Mouse (Mus musculus) cerebellum, adult 2 months (tissue): Measurements from ENCODE around the gene Olfr1009. TPM values are rescaled to one million over a fixed set of nuclear protein-coding genes. Genes with fewer than 3 reads are reported as not detected.

Experiments used
- DNase-seq, 2 experiments: peaks; one replicate each; pipeline ENCODE4 v3.0.0; 2021
- H3K27ac ChIP-seq: fragments of 200-500 bp; 2 replicates; pipeline ENCODE4 v1.5.1; 2012; ENCODE audit warnings: low read length, control low read depth, inconsistent platforms; ENCODE audit not compliant: insufficient read depth
- H3K27me3 ChIP-seq: fragments of 200-500 bp; 2 replicates; pipeline ENCODE4 v1.6.1; 2012; ENCODE audit warnings: inconsistent platforms, mild to moderate bottlenecking, low read length, moderate library complexity; ENCODE audit not compliant: control insufficient read depth, insufficient read depth
- H3K4me1 ChIP-seq: fragments of 200-500 bp; 2 replicates; pipeline ENCODE4 v1.6.1; 2011; ENCODE audit warnings: low read length; ENCODE audit not compliant: control insufficient read depth, insufficient read depth
- H3K4me3 ChIP-seq: fragments of 200-500 bp; replicated peaks from 2 replicates; pipeline ENCODE3; 2011; ENCODE audit warnings: mild to moderate bottlenecking, low read depth, low read length, control low read depth; ENCODE audit not compliant: insufficient read depth
- CTCF ChIP-seq: fragments of 200-500 bp; IDR thresholded peaks from 2 replicates; pipeline ENCODE4 v1.5.1; 2011; ENCODE audit warnings: low read depth, mild to moderate bottlenecking, control low read depth, low read length, moderate library complexity, borderline replicate concordance; ENCODE audit not compliant: insufficient read depth
- POLR2A ChIP-seq: fragments of 200-500 bp; IDR thresholded peaks from 2 replicates; pipeline ENCODE4 v1.6.1; 2011; ENCODE audit warnings: low read length, control low read depth, borderline replicate concordance; ENCODE audit not compliant: insufficient read depth
- polyA plus RNA-seq: library from polyadenylated mRNA; depleted of rRNA; stranded (reverse); fragments of >200 nt; gene quantifications from 2 replicates; pipeline ENCODE4 v1.2.3, GENCODE M21; 2012; rRNA removed

Gene Olfr1009
- polyA plus RNA-seq, 1 experiment = not detected

GRCm38 (mm10) chr2:85766798-85767197, 51.6 kb downstream of the Olfr1009 start, which contains the start of gene Olfr1013:
Gene Olfr1013 (plus strand): TSS chr2:85767098.
- Histone ChIP-seq H3K27me3 (no peaks in the 10 kb centered on the region), H3K27ac (no peak within 1 kb of the TSS), H3K4me1 (no peaks in the 10 kb centered on the region), H3K4me3 (no peak within 1 kb of the TSS)
- DNase-seq = no peak
- no peak for TF ChIP-seq POLR2A
- no peak for TF ChIP-seq CTCF

GRCm38 (mm10) chr2:85772413-85772812, 57.2 kb downstream of the Olfr1009 start, which contains the start of gene Olfr1014:
Gene Olfr1014 (plus strand): TSS chr2:85772713.
- H3K27ac ChIP-seq = no peak within 1 kb of the TSS
- no peaks in the 10 kb centered on the region for H3K4me1 ChIP-seq
- no peak within 1 kb of the TSS for H3K4me3 ChIP-seq
- TF ChIP-seq CTCF (no peak), POLR2A (no peak)
- DNase-seq = no peak
- H3K27me3 ChIP-seq = no peaks in the 10 kb centered on the region

Other genes with a start within 250 kb of the Olfr1009 start
- gene 4833423E24Rik, start 196.4 kb upstream of the Olfr1009 start, polyA plus RNA-seq = 0.11 and 0.13 TPM in 2 replicates
- not detected in 2 replicates for gene Olfr996, start 136.2 kb upstream of the Olfr1009 start, polyA plus RNA-seq
- not detected in 2 replicates for gene Olfr998, start 126.5 kb upstream of the Olfr1009 start, polyA plus RNA-seq
- gene Olfr1000, start 103.5 kb upstream of the Olfr1009 start, polyA plus RNA-seq = not detected in 2 replicates
- not detected in 2 replicates for gene Olfr1002, start 64.7 kb upstream of the Olfr1009 start, polyA plus RNA-seq
- not detected in 2 replicates for gene Olfr154, start 51.0 kb upstream of the Olfr1009 start, polyA plus RNA-seq
- not detected in 2 replicates for gene Olfr1006, start 36.7 kb upstream of the Olfr1009 start, polyA plus RNA-seq
- not detected in 2 replicates for gene Olfr1008, start 26.0 kb upstream of the Olfr1009 start, polyA plus RNA-seq
- not detected in 2 replicates for gene Olfr1012, start 47.3 kb downstream of the Olfr1009 start, polyA plus RNA-seq
- not detected in 2 replicates for gene Olfr1013, start 51.7 kb downstream of the Olfr1009 start, polyA plus RNA-seq
- not detected in 2 replicates for gene Olfr1014, start 57.3 kb downstream of the Olfr1009 start, polyA plus RNA-seq
- not detected in 2 replicates for gene Olfr1015, start 66.6 kb downstream of the Olfr1009 start, polyA plus RNA-seq
- not detected in 2 replicates for gene Olfr1016, start 87.1 kb downstream of the Olfr1009 start, polyA plus RNA-seq
- not detected in 2 replicates for gene Olfr1018, start 103.1 kb downstream of the Olfr1009 start, polyA plus RNA-seq
- gene Olfr1019, start 130.1 kb downstream of the Olfr1009 start, polyA plus RNA-seq = not detected in 2 replicates
- not detected in 2 replicates for gene Olfr1020, start 131.6 kb downstream of the Olfr1009 start, polyA plus RNA-seq
- gene Olfr1022, start 153.2 kb downstream of the Olfr1009 start, polyA plus RNA-seq = not detected in 2 replicates
- not detected in 2 replicates for gene Olfr1023, start 170.2 kb downstream of the Olfr1009 start, polyA plus RNA-seq
- gene Olfr1024, start 189.6 kb downstream of the Olfr1009 start, polyA plus RNA-seq = not detected in 2 replicates
- not detected in 2 replicates for gene Olfr1025-ps1, start 199.8 kb downstream of the Olfr1009 start, polyA plus RNA-seq
- not detected in 2 replicates for gene Olfr1026, start 206.1 kb downstream of the Olfr1009 start, polyA plus RNA-seq
- not detected in 2 replicates for gene Olfr1028, start 235.0 kb downstream of the Olfr1009 start, polyA plus RNA-seq